Mouse (Mus musculus): ENCODE measurements at regions not wholly inside any gene's neighbourhood (a gene's known extent, or its start where the extent isn't known, plus 50 kb on each side); places are given as distances from the start of the nearest gene placed in this dataset.

DNA sequence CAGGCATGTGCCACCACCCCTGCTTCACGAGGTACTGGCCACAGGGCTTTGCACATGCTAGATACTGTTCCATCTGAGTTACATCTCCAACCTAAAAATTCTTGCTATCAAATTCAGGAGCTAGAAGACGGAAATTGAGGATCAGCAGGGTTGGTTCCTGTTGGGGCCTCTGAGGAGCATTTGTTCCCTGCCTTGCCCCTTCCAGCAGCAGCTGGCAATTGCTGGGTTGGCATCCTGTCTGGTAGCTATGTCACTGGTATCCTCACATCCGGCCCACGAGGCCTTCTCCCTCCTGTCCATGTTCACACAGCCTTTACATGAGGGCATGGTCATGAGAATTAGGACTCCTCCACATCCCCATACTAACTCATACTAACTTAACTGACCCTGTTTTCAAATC lies 64.0 kb upstream of the Galnt15 start:
- Histone ChIP-seq H3K27ac (ENCODE audit: insufficient read depth, low read depth, low read length) (no peak overlapping the region), H3K36me3 (ENCODE audit: control insufficient read depth, insufficient read depth, low read length) (no peaks in the 10 kb centered on the region), H3K27me3 (ENCODE audit: control insufficient read depth, insufficient read depth, low read length) (no peaks in the 10 kb centered on the region), H3K4me1 (ENCODE audit: control insufficient read depth, insufficient read depth, insufficient read length, low read length) (peaks cover 2% of the 10 kb centered on the region), H3K4me3 (ENCODE audit: low read depth, low read length) (no peak overlapping the region)
- TF ChIP-seq CTCF (IDR thresholded peaks at IDR 0.05; ENCODE audit: extremely low read depth, insufficient read length, insufficient replicate concordance, low read depth, low read length), result no peak
- no peak for TF ChIP-seq POLR2A (IDR thresholded peaks at IDR 0.05; ENCODE audit: low read depth, low read length)
- 75% methylated on average over 4 of the region's 4 CpGs for WGBS

DNA sequence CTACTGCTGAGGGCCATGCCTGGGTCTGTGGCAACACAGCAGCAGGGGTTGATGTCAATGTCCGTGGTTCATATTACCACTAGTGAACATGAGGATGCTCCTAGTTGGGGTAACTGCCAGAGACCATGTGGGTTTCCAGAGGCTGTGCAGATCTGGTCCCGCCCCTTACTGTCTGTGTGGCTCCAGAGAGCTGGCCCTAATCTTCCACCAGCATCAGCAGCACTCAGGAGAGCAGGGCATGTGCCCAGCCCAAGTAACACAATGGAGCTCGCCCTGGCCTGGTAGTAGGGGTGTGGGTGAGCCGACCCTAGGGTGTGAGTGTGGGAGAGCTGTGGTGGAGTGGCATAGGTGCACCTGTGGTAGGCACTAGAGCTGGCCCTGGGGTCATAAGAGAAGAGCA lies 59.3 kb upstream of the Galnt15 start:
- 67% methylated on average over 4 of the region's 4 CpGs for WGBS

DNA sequence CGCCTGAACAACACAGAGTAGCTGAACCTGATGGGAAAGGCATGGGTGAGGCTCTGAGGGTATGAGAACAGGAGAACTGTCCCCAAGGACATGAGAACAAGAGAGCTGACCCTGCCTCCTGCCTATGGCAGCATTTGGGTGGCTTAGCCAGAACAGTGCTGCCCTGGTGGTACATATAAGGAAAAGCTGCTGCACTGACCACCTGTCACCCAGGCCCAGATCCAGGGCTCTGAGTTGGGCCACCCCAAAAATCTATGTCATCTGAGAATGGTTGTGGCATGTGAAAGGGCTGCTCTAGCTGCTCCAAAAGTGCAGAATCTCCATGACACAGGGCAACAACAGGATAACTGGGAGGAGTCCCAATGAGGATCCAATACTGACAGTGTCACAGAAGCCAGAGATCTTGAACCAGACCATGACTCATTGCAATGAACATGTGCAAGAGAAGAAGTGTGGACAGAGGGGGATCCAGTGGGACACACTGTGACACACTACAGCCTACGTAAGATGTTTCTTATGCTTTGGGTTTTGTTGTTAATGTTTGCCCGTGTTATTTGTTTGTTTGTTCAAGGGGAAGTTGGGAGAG lies 58.5 kb upstream of the Galnt15 start:
- TF ChIP-seq CTCF (IDR thresholded peaks at IDR 0.05; ENCODE audit: extremely low read depth, insufficient read length, insufficient replicate concordance, low read depth, low read length) (no peak), POLR2A (IDR thresholded peaks at IDR 0.05; ENCODE audit: low read depth, low read length) (no peak)
- Histone ChIP-seq H3K4me3 (ENCODE audit: low read depth, low read length) (no peak overlapping the region), H3K27ac (ENCODE audit: insufficient read depth, low read depth, low read length) (no peak overlapping the region), H3K36me3 (ENCODE audit: control insufficient read depth, insufficient read depth, low read length) (no peaks in the 10 kb centered on the region), H3K27me3 (ENCODE audit: control insufficient read depth, insufficient read depth, low read length) (no peaks in the 10 kb centered on the region), H3K4me1 (ENCODE audit: control insufficient read depth, insufficient read depth, insufficient read length, low read length) (no peaks in the 10 kb centered on the region)
- 75% methylated on average over 3 of the region's 3 CpGs for WGBS

More for the DNA sequence above, 59.3 kb upstream of the Galnt15 start:
- TF ChIP-seq POLR2A (IDR thresholded peaks at IDR 0.05; ENCODE audit: low read depth, low read length), result no peak
- TF ChIP-seq CTCF (IDR thresholded peaks at IDR 0.05; ENCODE audit: extremely low read depth, insufficient read length, insufficient replicate concordance, low read depth, low read length), result no peak
- H3K4me1 ChIP-seq (ENCODE audit: control insufficient read depth, insufficient read depth, insufficient read length, low read length), result no peaks in the 10 kb centered on the region
- no peak overlapping the region for H3K27ac ChIP-seq (ENCODE audit: insufficient read depth, low read depth, low read length)
- no peaks in the 10 kb centered on the region for H3K36me3 ChIP-seq (ENCODE audit: control insufficient read depth, insufficient read depth, low read length)
- no peaks in the 10 kb centered on the region for H3K27me3 ChIP-seq (ENCODE audit: control insufficient read depth, insufficient read depth, low read length)
- H3K4me3 ChIP-seq (ENCODE audit: low read depth, low read length), result no peak overlapping the region

DNA sequence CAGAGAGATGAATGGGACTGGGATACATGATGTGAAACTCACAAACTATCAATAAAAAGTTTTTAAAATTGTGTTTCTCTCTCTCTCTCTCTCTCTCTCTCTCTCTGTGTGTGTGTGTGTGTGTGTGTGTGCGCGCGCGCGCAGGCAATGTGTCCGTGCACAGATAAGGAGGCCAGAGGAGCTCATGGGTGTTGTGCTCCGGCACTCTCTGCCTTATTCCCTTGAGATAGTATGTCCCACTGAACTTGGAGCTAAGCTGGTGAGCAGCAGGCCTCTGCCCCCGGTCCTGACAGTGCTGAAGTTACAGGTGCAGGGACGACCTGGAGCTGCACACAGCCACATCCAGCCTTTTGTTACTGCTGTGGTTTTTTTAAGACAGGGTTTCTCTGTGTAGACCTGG lies 57.9 kb upstream of the Galnt15 start:
- H3K36me3 ChIP-seq (ENCODE audit: control insufficient read depth, insufficient read depth, low read length), result no peaks in the 10 kb centered on the region
- H3K27me3 ChIP-seq (ENCODE audit: control insufficient read depth, insufficient read depth, low read length), result no peaks in the 10 kb centered on the region
- no peak for TF ChIP-seq CTCF (IDR thresholded peaks at IDR 0.05; ENCODE audit: extremely low read depth, insufficient read length, insufficient replicate concordance, low read depth, low read length)
- no peak for TF ChIP-seq POLR2A (IDR thresholded peaks at IDR 0.05; ENCODE audit: low read depth, low read length)
- H3K4me3 ChIP-seq (ENCODE audit: low read depth, low read length), result no peak overlapping the region
- 91% methylated on average over 9 of the region's 9 CpGs for WGBS
- H3K4me1 ChIP-seq (ENCODE audit: control insufficient read depth, insufficient read depth, insufficient read length, low read length), result no peaks in the 10 kb centered on the region
- no peak overlapping the region for H3K27ac ChIP-seq (ENCODE audit: insufficient read depth, low read depth, low read length)

DNA sequence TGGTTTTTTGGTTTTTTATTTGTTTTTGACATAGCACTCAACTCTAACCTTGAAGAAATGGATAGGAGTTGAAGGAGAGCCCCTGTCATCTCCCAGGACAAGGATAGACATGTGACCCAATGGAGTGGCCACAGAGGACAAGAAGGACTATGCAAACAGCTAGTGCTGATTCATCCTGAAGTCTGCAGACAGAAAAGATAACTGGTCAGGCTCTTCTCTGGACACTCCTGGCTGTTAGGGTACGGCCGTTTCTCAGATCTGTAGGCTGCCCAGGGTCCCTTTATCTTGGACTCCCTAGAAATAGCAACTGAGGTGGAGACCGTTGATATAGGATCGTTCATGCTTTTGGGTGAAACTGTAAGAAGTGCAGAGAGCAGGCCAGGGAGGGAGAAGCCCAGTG lies 55.1 kb upstream of the Galnt15 start:
- no peaks in the 10 kb centered on the region for H3K27me3 ChIP-seq (ENCODE audit: control insufficient read depth, insufficient read depth, low read length)
- H3K27ac ChIP-seq (ENCODE audit: insufficient read depth, low read depth, low read length), result no peak overlapping the region
- TF ChIP-seq POLR2A (IDR thresholded peaks at IDR 0.05; ENCODE audit: low read depth, low read length) (no peak), CTCF (IDR thresholded peaks at IDR 0.05; ENCODE audit: extremely low read depth, insufficient read length, insufficient replicate concordance, low read depth, low read length) (no peak)
- H3K4me1 ChIP-seq (ENCODE audit: control insufficient read depth, insufficient read depth, insufficient read length, low read length), result no peaks in the 10 kb centered on the region
- 78% methylated on average over 4 of the region's 4 CpGs for WGBS
- H3K4me3 ChIP-seq (ENCODE audit: low read depth, low read length), result no peak overlapping the region
- H3K36me3 ChIP-seq (ENCODE audit: control insufficient read depth, insufficient read depth, low read length), result no peaks in the 10 kb centered on the region

DNA sequence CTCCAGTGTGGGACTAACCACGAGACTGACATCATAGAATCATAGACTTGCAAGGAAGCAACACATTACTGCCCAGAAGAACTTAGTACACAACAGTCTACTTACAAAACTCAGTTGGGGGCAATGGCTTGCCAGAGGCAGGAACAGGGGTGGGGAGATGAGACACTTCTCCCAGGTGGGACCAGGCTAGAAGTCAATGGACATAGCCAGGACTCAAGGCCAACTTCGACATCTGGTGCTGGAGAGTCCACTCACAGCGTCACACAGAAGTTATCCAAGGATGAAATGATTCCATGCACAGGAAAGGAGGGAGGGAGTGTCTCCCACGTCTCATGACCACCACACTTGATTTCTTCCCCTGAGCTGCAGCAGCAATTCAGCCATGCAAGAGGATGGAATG lies 50.6 kb upstream of the Galnt15 start:
- Histone ChIP-seq H3K36me3 (ENCODE audit: control insufficient read depth, insufficient read depth, low read length) (no peaks in the 10 kb centered on the region), H3K4me1 (ENCODE audit: control insufficient read depth, insufficient read depth, insufficient read length, low read length) (no peaks in the 10 kb centered on the region), H3K4me3 (ENCODE audit: low read depth, low read length) (no peak overlapping the region), H3K27ac (ENCODE audit: insufficient read depth, low read depth, low read length) (no peak overlapping the region), H3K27me3 (ENCODE audit: control insufficient read depth, insufficient read depth, low read length) (no peaks in the 10 kb centered on the region)
- WGBS, result 72% methylated on average over 4 of the region's 4 CpGs
- no peak for TF ChIP-seq CTCF (IDR thresholded peaks at IDR 0.05; ENCODE audit: extremely low read depth, insufficient read length, insufficient replicate concordance, low read depth, low read length)
- no peak for TF ChIP-seq POLR2A (IDR thresholded peaks at IDR 0.05; ENCODE audit: low read depth, low read length)

DNA sequence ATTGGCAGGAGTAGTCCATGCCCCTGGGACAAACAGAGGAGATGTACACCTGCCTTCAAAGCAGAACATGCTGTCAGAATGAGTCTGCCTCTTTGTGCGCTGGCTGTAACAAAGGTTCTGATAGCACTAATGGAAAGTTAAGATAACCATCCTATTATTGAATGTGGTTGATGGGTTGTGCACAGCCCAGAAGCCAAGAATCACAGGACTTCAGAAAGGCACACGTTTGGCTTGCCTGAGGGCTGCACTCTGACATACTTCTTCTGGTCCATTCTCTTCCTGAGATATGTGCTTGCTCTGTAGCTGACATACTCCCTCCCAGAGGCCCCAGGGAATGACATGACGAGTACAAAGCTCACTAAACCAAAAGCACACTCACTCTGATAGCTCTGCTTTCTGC lies 50.1 kb upstream of the Galnt15 start:
- WGBS, result 52% methylated on average over 3 of the region's 3 CpGs
- Histone ChIP-seq H3K27ac (ENCODE audit: insufficient read depth, low read depth, low read length) (no peak overlapping the region), H3K4me3 (ENCODE audit: low read depth, low read length) (no peak overlapping the region), H3K36me3 (ENCODE audit: control insufficient read depth, insufficient read depth, low read length) (no peaks in the 10 kb centered on the region), H3K27me3 (ENCODE audit: control insufficient read depth, insufficient read depth, low read length) (no peaks in the 10 kb centered on the region), H3K4me1 (ENCODE audit: control insufficient read depth, insufficient read depth, insufficient read length, low read length) (no peaks in the 10 kb centered on the region)
- no peak for TF ChIP-seq CTCF (IDR thresholded peaks at IDR 0.05; ENCODE audit: extremely low read depth, insufficient read length, insufficient replicate concordance, low read depth, low read length)
- no peak for TF ChIP-seq POLR2A (IDR thresholded peaks at IDR 0.05; ENCODE audit: low read depth, low read length)
